Mouse (Mus musculus) embryo, embryonic 11 days (tissue): ENCODE measurements around the gene Zfp385c.
A peak's percentile ranks its signal among the peaks of the same experiment; 100 is the strongest.
"Not testable (repeated sequence)": the region's sequence is repeated elsewhere in the genome, so short reads cannot be mapped to it uniquely, and the experiment has no call there.

Experiments used
- DNase-seq: peaks from one replicate; pipeline ENCODE4 v3.0.0-alpha.2; 2015

The Zfp385c gene

DNA sequence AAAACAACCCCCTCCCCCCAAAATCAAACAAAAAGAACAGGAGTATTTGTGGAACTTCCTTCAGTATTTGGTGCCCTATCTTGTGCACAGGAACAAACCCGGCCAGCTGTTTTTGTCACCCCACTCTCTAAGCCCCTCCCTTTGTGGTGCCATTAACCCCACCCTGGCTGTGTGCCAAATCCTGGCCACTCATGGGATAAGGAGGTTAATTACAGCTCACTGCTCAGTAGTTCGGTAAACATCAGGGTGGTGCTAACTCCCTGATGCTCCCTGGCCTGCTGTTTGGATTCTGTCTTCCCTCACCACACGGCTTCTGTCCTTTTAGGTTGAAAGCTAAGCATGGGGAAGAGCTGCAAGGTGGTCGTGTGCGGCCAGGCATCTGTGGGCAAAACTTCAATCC lies 68.4 kb downstream of the Zfp385c start:
- DNase-seq, result no peak

DNA sequence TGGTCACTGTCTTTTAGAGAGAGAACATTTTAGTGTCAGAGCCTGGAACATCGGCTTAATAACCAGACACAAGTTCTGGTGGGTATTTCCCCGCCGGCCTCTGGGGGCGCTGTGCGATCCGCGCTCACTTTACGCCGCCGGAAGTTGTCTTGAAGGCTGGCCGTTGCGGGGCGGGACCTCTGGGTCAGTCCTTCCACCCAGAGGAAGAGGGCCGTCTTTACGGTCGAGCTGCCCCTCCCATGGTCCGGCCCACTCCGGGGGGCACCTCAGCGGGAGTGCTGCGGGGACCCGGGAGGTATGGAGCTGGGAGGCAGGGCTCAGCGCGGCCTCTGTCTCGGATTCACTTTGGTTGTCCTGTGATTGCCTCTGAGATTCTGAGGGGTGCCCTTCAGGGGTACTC lies 69.5 kb downstream of the Zfp385c start:
- DNase-seq, result peak; percentile 96

DNA sequence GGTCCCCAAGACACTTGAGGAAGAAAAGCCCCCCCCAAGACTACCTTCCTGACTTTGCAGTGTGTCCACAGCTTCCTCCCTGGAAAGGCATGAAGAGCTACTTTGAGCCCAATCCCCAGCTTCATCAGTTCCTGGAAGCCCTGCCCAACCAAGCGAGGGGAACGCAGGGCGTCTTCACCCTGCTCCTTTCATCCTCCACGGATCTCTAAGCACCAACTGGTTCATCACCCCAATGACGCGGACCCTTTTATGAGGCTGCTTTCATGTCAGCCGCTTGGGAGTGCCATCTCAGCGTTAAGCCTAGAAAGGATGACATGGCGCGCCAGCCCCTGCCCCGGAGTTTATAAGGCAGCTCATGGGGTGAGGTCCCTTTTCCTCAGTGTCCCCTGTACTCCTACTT lies 72.3 kb downstream of the Zfp385c start, which contains the start of gene Dnajc7:
TSS of gene Dnajc7 (minus strand) at position 187 of the 400 bp plus-strand sequence.
- DNase-seq, result no peak

DNA sequence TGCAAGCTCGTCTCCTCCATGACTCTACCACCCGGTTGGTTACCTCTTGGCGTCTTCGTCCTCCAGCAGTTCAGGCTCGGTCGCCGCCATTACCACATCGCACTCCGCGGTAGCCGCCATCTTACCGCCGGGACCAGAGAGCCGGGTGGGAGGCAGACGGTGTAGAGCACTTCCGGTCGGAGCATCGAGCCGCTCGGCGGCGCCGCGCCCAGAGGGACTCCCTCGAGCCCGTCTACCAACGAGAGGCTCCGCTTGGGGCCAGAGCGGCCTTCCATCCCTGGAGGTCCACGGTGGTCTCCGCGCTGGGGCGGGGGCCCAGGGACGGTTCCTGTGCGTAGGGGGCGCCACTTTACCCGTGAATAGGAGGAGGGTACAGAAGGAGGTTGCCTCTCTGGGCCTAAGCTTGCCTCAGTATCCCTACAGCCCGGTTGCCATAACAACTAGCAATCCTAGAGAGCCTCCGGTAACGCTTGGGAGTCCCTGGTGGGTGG lies 72.7 kb downstream of the Zfp385c start:
- DNase-seq, result peak; percentile 100

DNA sequence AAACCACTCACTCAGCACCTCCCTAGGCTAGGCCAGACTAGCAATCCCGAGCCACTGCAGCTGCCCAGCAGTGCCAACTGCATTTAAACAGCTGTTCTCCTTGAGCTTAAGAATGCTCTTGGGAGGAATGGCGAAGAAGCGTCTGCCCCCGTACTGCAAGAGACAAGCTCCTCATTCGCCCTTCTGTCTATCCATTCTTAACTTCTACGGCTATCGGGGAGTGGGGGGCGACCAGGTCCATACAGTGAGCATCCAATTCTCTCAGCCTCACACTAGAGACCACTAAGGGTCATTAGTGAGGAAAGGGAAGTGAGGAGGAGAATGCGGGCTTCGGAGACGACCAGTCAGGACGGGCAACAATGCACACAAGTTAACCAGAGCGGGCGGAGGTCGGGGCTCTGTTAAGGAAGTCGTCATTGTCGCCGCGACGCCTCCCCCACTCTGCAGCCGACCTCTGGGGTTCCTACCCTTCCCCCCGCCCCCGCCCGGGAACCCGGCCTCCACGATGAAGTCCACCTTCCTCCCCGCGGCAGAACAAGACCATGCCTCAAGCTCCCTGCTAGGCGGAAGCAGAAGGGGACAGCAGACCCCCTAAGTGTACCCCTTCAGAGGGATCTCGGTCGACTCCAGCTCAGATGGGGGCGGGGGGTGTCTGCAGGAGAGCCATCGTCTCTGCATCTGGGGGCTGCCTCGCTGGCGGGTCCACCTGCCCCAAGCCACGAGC lies 73.3 kb downstream of the Zfp385c start, which contains the start of gene Nkiras2:
TSS of gene Nkiras2 (plus strand) at position 484 of the 724 bp plus-strand sequence.
- DNase-seq, result peak; percentile 86

DNA sequence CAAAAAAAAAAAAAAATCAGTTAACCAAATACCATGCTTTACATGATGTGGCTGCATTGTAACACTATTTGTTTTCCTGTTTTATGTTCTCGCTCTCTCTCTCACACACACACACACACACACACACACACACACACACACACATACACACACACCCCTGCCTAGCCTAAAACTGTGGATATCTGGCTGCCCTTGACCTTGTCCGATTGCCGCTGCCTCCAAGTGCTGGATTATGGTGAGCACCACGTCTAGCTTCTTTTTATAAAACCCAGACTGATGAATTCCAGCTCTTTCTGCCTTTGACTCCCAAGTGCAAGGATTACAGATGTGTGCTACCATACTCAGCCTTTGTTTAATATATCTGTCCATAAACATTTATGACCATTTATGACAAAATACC lies 74.8 kb downstream of the Zfp385c start:
- DNase-seq, result no peak

DNA sequence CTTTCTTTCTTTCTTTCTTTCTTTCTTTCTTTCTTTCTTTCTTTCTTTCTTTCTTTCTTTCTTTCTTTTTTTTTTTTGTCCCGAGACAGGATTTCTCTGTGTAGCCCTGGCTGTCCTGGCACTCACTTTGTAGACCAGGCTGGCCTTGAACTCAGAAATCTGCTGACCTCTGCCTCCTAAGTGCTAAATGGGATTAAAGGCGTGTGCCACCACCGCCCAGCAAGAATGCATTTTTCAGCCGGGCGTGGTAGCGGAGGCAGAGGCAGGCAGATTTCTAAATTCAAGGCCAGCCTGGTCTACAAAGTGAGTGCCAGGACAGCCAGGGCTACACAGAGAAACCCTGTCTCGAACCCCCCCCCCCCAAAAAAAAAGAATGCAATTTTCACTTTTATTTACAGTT lies 75.4 kb downstream of the Zfp385c start:
- DNase-seq, result not testable (repeated sequence)

DNA sequence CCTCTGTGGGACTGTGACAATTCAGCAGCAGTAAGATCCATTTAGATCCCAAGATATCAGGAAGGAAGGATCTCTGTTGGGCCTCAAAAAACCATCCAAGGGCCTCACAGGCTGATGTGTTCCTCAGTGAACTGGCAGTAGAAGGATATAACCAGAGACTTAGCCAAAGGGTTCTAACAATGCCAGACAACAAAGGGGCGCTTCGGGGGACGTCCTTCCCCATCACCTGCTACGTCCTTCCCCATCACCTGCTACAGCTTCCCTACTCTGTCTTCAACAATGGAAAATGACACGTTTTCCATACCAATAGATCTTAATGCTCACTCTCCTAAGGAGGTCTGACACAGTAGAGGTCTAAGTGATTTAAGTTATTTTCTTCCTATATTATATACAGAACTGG lies 75.9 kb downstream of the Zfp385c start:
- DNase-seq, result no peak

DNA sequence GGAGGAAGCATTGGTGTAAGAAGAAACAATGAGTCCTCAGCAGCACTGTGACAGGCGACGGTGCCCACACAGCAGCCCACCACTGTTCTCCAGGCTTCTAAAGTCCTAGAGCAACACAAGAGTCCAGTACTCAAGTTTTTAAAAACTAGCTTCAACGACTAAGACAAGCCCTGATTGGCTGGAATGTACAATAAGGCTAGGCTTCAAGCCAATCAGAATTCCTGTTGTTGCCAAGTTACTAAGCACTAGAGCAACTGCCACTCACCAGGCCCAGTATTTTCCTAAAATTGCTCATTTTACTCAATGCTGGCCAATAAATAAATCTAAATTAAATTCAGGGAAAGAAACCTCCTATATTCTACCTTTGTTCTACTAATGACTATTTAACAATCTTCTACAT lies 79.0 kb downstream of the Zfp385c start:
- peak; percentile 38 for DNase-seq

DNA sequence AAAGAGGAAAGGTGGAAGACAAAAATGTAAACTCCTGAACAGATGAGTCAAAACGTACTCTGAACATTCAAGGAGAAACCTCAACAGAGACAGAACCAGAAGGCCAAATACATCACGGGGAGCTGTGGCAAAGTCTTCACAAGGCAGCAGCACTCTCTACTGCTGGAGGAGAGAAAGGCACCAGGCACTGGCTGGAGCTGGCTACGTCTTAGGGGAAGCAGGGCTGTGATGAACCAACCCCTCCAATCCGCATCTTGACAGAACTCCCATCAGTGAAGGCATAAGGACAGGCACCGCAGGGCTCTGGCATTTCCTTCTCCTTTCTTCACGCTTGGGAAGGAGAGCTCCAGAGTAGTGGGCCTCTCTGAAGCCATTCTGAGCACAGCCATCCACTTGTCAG lies 80.6 kb downstream of the Zfp385c start:
- DNase-seq, result no peak

DNA sequence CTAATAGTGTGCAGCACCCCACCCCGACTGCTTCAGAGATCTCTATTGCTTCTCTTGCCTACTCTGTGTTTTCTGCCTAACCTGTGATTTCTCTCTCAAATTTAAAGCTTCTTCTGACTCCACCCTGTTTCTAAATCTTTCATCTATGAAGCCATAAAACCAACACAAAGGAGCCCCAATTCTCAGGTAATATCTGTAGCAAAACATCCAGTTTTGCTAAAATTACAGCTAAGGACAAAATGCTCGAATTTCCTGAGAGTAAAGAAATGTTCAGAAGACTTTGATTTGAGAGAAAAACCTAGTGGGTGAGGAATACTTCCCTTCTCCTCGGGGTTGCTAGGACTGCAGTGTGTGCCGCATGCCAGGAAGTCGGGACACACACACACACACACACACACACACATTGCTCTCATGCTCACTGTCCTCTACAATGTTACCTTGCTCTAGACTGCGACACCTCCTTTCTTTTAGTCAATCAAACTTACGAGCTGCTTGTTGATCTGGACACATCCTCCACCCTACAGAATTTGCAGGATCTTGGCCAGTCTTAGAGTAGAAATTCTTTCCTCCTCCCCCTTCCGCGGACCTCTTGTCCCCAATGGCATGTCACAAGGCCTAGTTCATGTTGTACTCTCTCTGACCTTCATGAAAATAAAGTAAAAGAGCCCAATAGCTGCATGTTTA lies 82.1 kb downstream of the Zfp385c start:
- DNase-seq, result no peak

DNA sequence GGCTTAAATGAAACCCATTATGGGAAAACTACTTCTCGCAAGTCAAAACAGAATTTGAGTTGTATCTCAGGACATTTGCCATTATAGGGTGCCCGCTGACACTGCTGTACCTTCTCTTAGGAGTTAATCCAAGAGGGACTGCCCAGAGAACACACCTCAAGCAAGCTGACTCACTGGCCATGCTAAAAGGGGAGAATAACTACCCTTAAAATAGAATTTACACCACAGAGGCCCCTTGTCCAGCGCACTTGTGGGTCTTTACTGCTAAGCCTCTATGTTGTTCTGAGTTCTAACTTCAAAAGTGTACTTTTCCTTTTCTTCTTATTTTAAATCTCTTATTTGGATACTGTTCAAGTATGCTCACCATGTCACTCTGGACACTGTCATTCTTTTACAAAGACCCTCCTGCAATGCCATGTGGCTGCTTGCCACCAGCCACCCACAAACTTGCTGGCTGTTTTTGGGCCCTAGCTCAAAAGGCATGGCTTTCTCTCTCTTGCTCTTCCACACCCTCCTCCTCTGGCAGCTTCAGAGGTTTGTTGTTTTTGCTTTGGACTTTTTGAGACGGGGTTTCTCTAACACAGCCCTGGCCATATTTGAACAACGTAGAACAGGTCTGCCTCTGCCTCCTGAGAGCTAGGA lies 82.8 kb downstream of the Zfp385c start:
- DNase-seq, result no peak

DNA sequence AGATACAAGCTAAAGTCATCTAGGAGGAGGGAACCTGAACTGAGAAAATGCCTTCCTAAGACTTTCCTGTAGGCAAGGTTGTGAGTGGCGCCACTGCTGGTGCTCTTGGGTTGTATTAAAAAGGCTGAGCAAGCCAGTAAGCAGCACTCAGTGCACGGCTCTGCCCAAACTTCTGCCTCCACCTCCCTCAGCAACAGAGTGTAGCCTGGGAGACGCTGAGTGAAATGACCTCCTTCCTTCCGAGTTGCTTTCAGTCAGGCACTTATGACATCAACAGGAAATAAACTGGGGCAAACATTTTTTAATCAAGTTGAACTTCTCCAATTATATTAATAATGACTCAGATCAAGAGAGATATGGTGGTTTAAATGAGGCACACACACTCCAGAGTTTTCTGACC lies 83.5 kb downstream of the Zfp385c start:
- no peak for DNase-seq

DNA sequence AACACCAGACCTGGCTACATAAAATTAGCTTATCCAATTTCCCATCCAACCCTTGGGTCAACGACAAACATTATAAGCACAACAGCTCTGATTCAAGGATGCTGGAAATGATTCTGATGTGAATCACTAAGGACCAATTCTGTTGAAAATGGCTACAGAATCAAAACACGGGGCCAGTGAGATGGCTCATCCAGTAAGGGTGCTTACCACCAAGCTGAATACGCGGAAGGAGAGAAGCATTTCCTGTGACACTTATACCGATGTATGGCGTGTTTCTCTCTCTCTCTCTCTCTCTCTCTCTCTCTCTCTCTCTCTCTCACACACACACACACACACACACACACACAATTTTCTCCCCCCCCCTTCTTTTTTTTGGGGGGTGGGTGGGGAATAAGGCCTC lies 85.1 kb downstream of the Zfp385c start:
- no peak for DNase-seq

DNA sequence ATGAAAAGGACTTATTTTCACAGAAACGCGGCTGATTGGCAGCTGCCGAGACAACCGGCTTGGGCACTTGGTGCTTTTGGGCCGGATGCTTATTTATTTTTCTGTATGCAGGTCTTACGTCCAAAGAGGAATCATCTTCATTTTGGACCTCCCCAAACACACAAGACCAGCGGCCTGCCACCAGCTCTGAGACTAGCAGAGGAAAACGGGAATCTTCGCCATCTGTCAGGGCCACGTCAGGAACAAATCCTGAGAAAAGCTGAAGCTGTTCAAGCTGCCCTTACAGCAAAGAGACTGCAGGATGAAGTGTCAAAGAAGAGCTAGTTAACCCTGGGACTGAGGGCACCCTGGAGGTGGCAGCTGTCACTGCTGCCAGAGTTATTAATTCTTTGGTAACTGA lies 86.8 kb downstream of the Zfp385c start:
- DNase-seq, result no peak

DNA sequence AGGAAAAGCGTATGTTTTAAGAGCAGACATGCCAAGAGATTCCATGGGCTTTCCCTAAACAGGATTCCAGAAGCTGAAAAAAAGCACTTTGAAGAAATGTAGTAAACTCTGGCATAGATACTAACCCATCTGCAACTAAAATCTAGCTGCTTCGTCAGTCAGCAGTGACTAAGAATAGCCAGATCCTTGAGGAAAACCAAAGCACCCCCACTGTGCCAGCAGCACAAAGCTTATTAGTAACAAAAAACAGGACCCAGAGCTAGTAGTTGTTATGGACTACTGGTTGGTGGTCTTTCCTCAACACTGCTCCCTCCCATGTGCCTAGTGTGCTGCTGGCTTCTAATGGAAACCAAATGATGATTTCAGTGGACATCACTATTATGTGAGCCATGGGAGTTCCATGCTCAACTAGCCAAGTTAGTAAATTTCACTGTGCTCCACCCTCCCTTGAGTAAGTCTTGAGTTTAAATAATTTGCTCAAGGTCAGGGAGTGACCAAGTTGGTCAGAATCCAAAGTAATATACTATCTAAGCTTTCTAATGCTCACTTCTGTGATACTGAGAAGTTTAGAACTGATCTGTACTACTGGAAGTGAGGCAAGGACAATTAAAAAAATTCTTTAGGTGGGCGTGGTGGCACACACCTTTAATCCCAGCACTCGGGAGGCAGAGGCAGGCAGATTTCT lies 87.8 kb downstream of the Zfp385c start:
- DNase-seq, result no peak

DNA sequence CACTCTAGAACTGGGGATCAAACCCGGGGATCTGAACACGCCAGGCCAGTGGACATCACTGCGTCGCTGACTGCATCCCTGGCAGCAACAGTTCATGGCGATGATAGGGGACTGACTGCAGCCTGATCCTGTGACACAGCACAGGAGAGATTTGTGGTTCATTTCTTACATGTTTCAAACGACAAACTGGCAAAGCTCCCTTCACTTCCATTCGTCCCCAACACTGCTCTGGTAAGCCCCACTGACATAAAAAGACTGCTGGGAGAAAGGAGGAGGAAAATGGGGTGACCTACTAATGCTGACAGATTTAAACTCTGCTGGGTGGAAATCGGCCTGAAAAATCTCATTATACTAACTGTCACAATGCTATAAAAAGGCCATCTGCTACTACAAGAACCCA lies 88.4 kb downstream of the Zfp385c start:
- no peak for DNase-seq

DNA sequence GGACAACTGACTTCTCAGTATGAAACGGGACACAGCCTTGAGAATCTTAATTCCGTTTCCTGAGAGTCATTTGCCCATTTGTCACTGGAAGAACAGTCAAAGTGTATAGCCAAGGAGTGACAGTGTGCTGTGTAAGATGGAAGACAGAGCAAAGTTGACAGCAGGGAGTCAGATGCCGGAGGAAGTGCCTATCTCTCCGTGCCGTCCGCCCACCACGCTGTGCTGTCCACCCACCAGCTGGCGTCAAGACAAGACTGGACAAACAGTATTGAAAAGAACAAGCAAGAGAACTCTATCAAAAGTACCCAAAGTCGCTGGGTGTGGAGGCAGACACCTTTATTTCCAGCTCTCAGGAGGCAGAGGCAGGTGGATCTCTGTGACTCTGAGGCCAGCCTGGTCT lies 89.1 kb downstream of the Zfp385c start:
- no peak for DNase-seq

DNA sequence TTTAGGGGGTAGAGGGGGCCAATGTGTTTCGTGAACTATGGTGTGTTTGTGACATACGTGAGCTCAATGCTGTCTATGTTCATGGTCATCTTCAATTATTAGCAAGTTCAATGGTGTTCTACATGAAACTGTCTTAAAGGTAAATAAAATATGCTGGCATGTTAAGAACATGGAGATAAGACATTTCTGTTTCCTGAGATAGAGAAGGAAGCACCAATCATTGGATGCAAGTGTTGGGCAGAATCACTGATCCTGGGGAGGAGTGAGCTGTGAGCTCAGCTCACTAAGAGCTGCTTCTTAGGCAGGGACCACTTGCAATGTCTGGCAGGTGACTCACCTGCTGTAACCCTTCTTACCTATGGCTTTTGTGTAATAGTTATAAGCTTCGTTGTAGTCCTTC lies 90.9 kb downstream of the Zfp385c start:
- no peak for DNase-seq

DNA sequence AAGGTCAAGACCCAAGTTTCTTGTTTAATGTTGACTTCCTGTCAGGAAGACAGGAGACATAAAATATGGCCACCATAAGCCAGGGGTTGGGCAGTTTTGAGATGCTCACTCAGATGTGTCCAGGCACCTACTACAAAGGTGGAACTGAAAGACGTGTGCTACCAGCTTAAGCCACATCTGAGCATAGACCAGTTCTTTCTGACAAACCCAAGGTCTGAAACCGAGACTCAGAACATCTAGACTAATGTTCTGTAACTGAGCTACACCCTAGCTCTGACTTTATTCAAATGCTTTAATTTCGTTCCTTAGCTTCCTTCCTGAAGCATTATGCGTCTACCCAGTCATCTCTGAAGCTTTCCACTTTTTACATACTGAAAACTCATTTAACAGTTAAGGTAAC lies 94.2 kb downstream of the Zfp385c start:
- no peak for DNase-seq

DNA sequence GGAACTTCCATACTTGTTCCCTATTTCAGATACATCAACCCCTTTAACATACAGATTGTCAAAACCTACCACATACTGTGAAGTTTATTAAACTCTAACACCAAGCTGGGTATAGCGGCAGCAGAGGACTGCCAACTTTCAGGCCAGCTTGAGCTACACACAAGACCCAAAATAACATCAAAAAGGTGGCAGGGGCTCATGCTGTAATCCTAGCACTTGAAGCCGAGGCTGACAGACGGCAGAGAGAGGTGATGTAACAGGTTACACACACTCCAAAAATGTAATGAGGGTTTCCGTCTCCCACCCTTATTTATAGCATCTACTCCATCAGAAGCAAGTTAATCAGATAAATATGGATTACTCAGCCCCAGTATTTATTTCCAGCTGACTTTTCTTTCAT lies 96.7 kb downstream of the Zfp385c start:
- no peak for DNase-seq

DNA sequence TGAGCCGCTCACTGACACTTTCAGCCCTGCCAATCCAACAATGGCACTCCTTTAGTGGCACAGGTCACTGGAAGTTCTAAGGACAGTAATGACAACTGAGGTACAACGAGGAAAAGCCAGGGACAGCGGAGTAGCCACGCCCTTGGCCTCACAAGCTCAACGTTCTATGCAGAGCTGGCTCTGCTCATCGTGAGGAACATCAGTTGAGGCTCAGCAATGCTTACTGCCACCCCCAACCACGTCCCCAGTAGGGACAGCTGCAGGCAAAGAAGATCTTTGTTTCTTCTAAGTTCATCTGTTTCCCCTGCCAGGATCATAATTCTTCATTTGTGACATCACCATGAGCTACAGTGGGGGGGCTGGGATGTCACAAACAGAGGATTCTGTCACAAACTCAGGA lies 97.6 kb downstream of the Zfp385c start:
- DNase-seq, result no peak

DNA sequence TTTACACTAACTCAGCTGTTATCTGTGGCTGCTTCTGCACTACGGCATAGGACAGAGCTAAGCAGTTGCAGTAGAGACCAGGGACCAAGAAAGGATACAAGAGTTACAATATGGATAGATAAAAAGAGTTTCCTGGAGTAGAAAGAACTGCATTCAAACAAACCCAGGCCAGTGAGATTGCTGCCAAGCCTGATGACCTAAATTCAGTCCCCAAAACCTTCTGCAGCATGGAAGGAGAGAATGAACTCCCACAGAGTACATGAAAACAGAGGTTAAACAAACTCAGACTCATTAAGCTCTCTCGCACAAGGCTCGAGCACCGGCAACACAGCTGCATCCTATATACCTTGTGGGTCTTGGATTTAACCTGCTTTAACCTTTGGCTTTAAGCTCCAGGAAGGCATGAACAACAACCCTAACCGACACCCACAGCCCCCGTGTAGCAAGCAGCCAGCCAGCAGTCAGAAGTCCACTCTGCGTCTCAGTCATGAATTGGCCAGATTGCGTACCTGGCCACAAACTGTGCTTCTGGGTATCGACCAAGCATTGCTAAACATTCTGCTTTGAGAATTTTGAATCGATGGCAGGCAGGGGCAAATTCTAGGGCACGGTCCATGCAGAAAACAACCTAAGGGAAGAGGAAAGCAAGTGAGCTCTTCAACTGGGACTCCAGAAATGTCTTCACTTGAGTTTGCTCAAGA lies 99.8 kb downstream of the Zfp385c start:
- DNase-seq, result no peak
